Mouse (Mus musculus) brain, embryonic 14.5 days (tissue): ENCODE data around the gene Sipa1l3.

Experiments
- CTCF ChIP-seq: fragments of 200-500 bp; IDR thresholded peaks from 2 replicates; pipeline ENCODE4 v1.5.1; 2012; ENCODE audit warnings: inconsistent platforms, mild to moderate bottlenecking, moderate library complexity, borderline replicate concordance; ENCODE audit not compliant: insufficient read depth, insufficient read length; ENCODE audit errors: extremely low read depth
- POLR2A ChIP-seq: fragments of 200-500 bp; IDR thresholded peaks from 2 replicates; pipeline ENCODE4 v1.6.1; 2012; ENCODE audit warnings: mild to moderate bottlenecking, inconsistent platforms, borderline replicate concordance; ENCODE audit not compliant: poor library complexity, insufficient read depth, insufficient read length, severe bottlenecking; ENCODE audit errors: extremely low read depth

DNA sequence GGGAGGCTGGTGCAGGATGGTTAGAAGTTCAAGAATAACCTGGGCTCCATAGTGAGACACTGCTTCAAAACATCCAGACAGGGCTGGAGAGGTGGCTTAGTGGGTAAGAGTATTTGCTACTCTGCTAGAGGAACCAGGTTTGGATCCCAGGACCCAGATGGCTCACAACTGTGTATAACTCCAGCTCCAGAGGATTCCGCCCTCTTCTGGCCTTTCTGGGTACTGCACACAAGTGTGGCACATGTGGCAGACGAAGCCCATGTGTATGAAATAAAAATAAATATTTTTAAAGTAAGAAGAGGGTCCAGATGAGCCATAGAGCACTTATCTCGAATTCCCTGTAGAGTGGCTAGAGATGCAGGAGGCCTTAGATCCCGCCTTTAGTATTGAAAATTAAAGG lies 40.8 kb upstream of the Sipa1l3 start:
- TF ChIP-seq CTCF = peak; percentile 39; the same call in 1 of the 2 replicates
- TF ChIP-seq POLR2A = no peak
